Mouse (Mus musculus): ENCODE data around the gene Ric8a. TPM values are rescaled to one million over a fixed set of nuclear protein-coding genes. Genes with fewer than 3 reads are reported as not detected.
"Not testable (repeated sequence)": the region's sequence is repeated elsewhere in the genome, so short reads cannot be mapped to it uniquely, and the experiment has no call there.

Gene Ric8a
- polyA plus RNA-seq, 1 experiment: 53.1 TPM

- DNase-seq: no peak
- TF ChIP-seq POLR2A (IDR thresholded peaks at IDR 0.05; ENCODE audit: low read depth, low read length): no peak
- no peak for TF ChIP-seq CTCF (conservative IDR thresholded peaks at IDR 0.05; ENCODE audit: insufficient read depth, insufficient read length, low read depth, low read length)
- peaks cover 7% of the 10 kb centered on the region for H3K36me3 ChIP-seq (ENCODE audit: control insufficient read depth, insufficient read depth, low read length)
- no peak overlapping the region for H3K27ac ChIP-seq (ENCODE audit: insufficient read depth, low read depth, low read length)
- WGBS: 67% methylated on average over 4 of the region's 4 CpGs
- H3K4me3 ChIP-seq (ENCODE audit: insufficient read depth, low read depth, low read length): no peak overlapping the region
- H3K27me3 ChIP-seq (replicated peaks; ENCODE audit: control insufficient read depth, insufficient read depth, low read length): no peaks in the 10 kb centered on the region
- H3K4me1 ChIP-seq (ENCODE audit: control insufficient read depth, insufficient read depth, low read length): no peaks in the 10 kb centered on the region
These were observed 17.5 kb downstream of the Ric8a start for GRCm38 (mm10) chr7:140874224-140874623.

DNA sequence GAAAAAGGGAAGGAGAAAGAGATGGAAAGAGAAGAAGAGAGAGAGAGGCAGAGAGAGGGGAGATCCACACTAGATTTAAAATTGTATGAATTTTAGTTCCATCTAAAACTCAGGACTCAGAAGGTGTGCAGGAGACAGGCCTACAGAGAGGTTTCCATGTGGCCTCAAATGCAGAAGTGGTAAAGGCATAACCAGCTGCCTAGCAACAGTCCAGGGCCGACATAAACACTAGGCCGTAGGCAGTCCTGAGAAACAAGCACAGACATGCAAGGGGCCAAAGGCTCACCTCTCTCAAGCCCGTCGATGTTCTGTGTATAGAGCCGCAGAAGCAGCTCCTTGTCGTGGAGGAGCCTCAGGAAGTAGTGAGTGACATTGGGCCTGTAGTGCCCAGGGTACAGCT is 20.6 kb downstream of the Ric8a start:
- TF ChIP-seq CTCF (conservative IDR thresholded peaks at IDR 0.05; ENCODE audit: insufficient read depth, insufficient read length, low read depth, low read length): no peak
- no peak for DNase-seq
- H3K36me3 ChIP-seq (ENCODE audit: control insufficient read depth, insufficient read depth, low read length): peaks cover 5% of the 10 kb centered on the region
- 83% methylated on average over 6 of the region's 6 CpGs for WGBS
- H3K4me1 ChIP-seq (ENCODE audit: control insufficient read depth, insufficient read depth, low read length): no peaks in the 10 kb centered on the region; the same call in 1 of the 2 replicates
- no peak overlapping the region for H3K27ac ChIP-seq (ENCODE audit: insufficient read depth, low read depth, low read length)
- no peak overlapping the region for H3K4me3 ChIP-seq (ENCODE audit: insufficient read depth, low read depth, low read length)
- H3K27me3 ChIP-seq (replicated peaks; ENCODE audit: control insufficient read depth, insufficient read depth, low read length): no peaks in the 10 kb centered on the region

- peaks cover 5% of the 10 kb centered on the region for H3K36me3 ChIP-seq (ENCODE audit: control insufficient read depth, insufficient read depth, low read length)
- H3K27ac ChIP-seq (ENCODE audit: insufficient read depth, low read depth, low read length): no peak overlapping the region
- no peak for DNase-seq
- 80% methylated on average over 7 of the region's 7 CpGs for WGBS
- TF ChIP-seq POLR2A (IDR thresholded peaks at IDR 0.05; ENCODE audit: low read depth, low read length) (no peak), CTCF (conservative IDR thresholded peaks at IDR 0.05; ENCODE audit: insufficient read depth, insufficient read length, low read depth, low read length) (no peak)
- no peak overlapping the region for H3K4me3 ChIP-seq (ENCODE audit: insufficient read depth, low read depth, low read length)
- H3K27me3 ChIP-seq (replicated peaks; ENCODE audit: control insufficient read depth, insufficient read depth, low read length): no peaks in the 10 kb centered on the region
- no peaks in the 10 kb centered on the region; the same call in 1 of the 2 replicates for H3K4me1 ChIP-seq (ENCODE audit: control insufficient read depth, insufficient read depth, low read length)
These were observed 22.6 kb downstream of the Ric8a start for GRCm38 (mm10) chr7:140879355-140879754.

GRCm38 (mm10) chr7:140880419-140880818 is 23.7 kb downstream of the Ric8a start:
- DNase-seq: peak; percentile 79
- Histone ChIP-seq H3K4me3 (ENCODE audit: insufficient read depth, low read depth, low read length) (peak overlapping the region; percentile 34), H3K36me3 (ENCODE audit: control insufficient read depth, insufficient read depth, low read length) (peaks cover 5% of the 10 kb centered on the region), H3K27me3 (replicated peaks; ENCODE audit: control insufficient read depth, insufficient read depth, low read length) (no peaks in the 10 kb centered on the region), H3K27ac (ENCODE audit: insufficient read depth, low read depth, low read length) (peak overlapping the region; percentile 94), H3K4me1 (ENCODE audit: control insufficient read depth, insufficient read depth, low read length) (no peaks in the 10 kb centered on the region; the same call in 1 of the 2 replicates)
- TF ChIP-seq CTCF (conservative IDR thresholded peaks at IDR 0.05; ENCODE audit: insufficient read depth, insufficient read length, low read depth, low read length): no peak
- no peak for TF ChIP-seq POLR2A (IDR thresholded peaks at IDR 0.05; ENCODE audit: low read depth, low read length)
- 41% methylated on average over 3 of the region's 3 CpGs for WGBS

GRCm38 (mm10) chr7:140880865-140881515 is 24.2 kb downstream of the Ric8a start:
- WGBS: 6% methylated on average over 8 of the region's 8 CpGs
- peak; percentile 61 for DNase-seq

GRCm38 (mm10) chr7:140881696-140882468 is 25.1 kb downstream of the Ric8a start, which contains the start of the genes Psmd13 and Sirt3:
Gene Psmd13, plus strand, starts transcription at chr7:140881968.
Gene Sirt3, minus strand, starts transcription at chr7:140882309.
- Histone ChIP-seq H3K27ac (ENCODE audit: insufficient read depth, low read depth, low read length) (peak within 1 kb of the TSS; percentile 95), H3K27me3 (replicated peaks; ENCODE audit: control insufficient read depth, insufficient read depth, low read length) (no peaks in the 10 kb centered on the region), H3K36me3 (ENCODE audit: control insufficient read depth, insufficient read depth, low read length) (no peaks in the 10 kb centered on the region), H3K4me1 (ENCODE audit: control insufficient read depth, insufficient read depth, low read length) (no peaks in the 10 kb centered on the region; the same call in 1 of the 2 replicates), H3K4me3 (ENCODE audit: insufficient read depth, low read depth, low read length) (peak within 1 kb of the TSS; percentile 86)
- DNase-seq: peak; percentile 97
- under 1% methylated on average over 59 of the region's 59 CpGs for WGBS
- no peak for TF ChIP-seq CTCF (conservative IDR thresholded peaks at IDR 0.05; ENCODE audit: insufficient read depth, insufficient read length, low read depth, low read length)
- TF ChIP-seq POLR2A (IDR thresholded peaks at IDR 0.05; ENCODE audit: low read depth, low read length): peak; percentile 36

More at GRCm38 (mm10) chr7:140880865-140881515, 24.2 kb downstream of the Ric8a start:
- H3K27ac ChIP-seq (ENCODE audit: insufficient read depth, low read depth, low read length): peak overlapping the region; percentile 94
- H3K27me3 ChIP-seq (replicated peaks; ENCODE audit: control insufficient read depth, insufficient read depth, low read length): no peaks in the 10 kb centered on the region
- TF ChIP-seq POLR2A (IDR thresholded peaks at IDR 0.05; ENCODE audit: low read depth, low read length): no peak
- TF ChIP-seq CTCF (conservative IDR thresholded peaks at IDR 0.05; ENCODE audit: insufficient read depth, insufficient read length, low read depth, low read length): no peak
- peak overlapping the region; percentile 86 for H3K4me3 ChIP-seq (ENCODE audit: insufficient read depth, low read depth, low read length)
- H3K36me3 ChIP-seq (ENCODE audit: control insufficient read depth, insufficient read depth, low read length): peaks cover under 1% of the 10 kb centered on the region; the same call in 1 of the 2 replicates
- no peaks in the 10 kb centered on the region; the same call in 1 of the 2 replicates for H3K4me1 ChIP-seq (ENCODE audit: control insufficient read depth, insufficient read depth, low read length)

DNA sequence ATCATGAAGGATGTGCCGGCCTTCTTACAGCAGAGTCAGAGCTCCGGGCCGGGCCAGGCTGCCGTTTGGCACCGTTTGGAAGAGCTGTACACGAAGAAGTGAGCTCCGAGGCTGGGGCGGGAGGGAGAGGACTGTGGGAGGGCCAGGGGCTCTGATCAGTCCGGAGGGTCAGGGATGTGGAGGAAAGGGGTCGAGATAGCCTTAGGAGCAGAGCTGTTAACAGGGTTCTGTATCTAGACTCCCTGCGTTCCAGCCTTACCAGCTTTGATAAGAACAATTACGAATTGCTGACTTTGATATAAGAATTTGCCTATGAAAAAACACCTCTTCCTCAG is 25.7 kb downstream of the Ric8a start:
- H3K4me3 ChIP-seq (ENCODE audit: insufficient read depth, low read depth, low read length): peak overlapping the region; percentile 86
- WGBS: under 1% methylated on average over 12 of the region's 12 CpGs
- H3K27me3 ChIP-seq (replicated peaks; ENCODE audit: control insufficient read depth, insufficient read depth, low read length): no peaks in the 10 kb centered on the region
- no peak overlapping the region; the same call in 1 of the 2 replicates for H3K27ac ChIP-seq (ENCODE audit: insufficient read depth, low read depth, low read length)
- no peaks in the 10 kb centered on the region for H3K36me3 ChIP-seq (ENCODE audit: control insufficient read depth, insufficient read depth, low read length)
- no peak for TF ChIP-seq CTCF (conservative IDR thresholded peaks at IDR 0.05; ENCODE audit: insufficient read depth, insufficient read length, low read depth, low read length)
- no peaks in the 10 kb centered on the region; the same call in 1 of the 2 replicates for H3K4me1 ChIP-seq (ENCODE audit: control insufficient read depth, insufficient read depth, low read length)
- no peak for DNase-seq

GRCm38 (mm10) chr7:140890636-140891035 is 33.9 kb downstream of the Ric8a start:
- H3K27me3 ChIP-seq (replicated peaks; ENCODE audit: control insufficient read depth, insufficient read depth, low read length); H3K36me3 ChIP-seq (ENCODE audit: control insufficient read depth, insufficient read depth, low read length); H3K4me1 ChIP-seq (ENCODE audit: control insufficient read depth, insufficient read depth, low read length); H3K27ac ChIP-seq (ENCODE audit: insufficient read depth, low read depth, low read length); DNase-seq; H3K4me3 ChIP-seq (ENCODE audit: insufficient read depth, low read depth, low read length): not testable (repeated sequence)
- 94% methylated on average over 16 of the region's 16 CpGs for WGBS
